Mouse (Mus musculus): Measurements from ENCODE around the gene Hddc3.
"Not testable (repeated sequence)": the region's sequence is repeated elsewhere in the genome, so short reads cannot be mapped to it uniquely, and the experiment has no call there.

Gene Hddc3

DNA sequence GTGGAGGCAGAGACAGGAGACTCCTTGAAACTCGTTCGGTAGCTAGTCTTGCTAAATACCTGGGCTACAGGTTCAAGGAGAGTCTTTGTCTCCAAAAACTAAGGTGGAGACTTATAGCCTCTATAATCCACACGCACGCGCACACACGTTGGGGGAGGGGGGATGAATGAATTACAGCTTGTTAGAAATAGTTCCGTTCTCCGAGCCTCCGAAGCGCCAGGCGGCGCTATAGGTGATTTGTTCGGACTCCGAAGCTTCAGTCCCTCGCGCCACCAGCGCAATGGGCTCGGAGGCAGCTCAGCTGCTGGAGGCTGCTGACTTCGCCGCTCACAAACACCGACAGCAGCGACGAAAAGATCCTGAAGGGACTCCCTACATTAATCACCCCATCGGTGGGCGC lies at the start of gene Hddc3:
Gene Hddc3, plus strand, starts transcription at position 247 of the 400 bp plus-strand sequence.
- DNase-seq = peak; percentile 95

DNA sequence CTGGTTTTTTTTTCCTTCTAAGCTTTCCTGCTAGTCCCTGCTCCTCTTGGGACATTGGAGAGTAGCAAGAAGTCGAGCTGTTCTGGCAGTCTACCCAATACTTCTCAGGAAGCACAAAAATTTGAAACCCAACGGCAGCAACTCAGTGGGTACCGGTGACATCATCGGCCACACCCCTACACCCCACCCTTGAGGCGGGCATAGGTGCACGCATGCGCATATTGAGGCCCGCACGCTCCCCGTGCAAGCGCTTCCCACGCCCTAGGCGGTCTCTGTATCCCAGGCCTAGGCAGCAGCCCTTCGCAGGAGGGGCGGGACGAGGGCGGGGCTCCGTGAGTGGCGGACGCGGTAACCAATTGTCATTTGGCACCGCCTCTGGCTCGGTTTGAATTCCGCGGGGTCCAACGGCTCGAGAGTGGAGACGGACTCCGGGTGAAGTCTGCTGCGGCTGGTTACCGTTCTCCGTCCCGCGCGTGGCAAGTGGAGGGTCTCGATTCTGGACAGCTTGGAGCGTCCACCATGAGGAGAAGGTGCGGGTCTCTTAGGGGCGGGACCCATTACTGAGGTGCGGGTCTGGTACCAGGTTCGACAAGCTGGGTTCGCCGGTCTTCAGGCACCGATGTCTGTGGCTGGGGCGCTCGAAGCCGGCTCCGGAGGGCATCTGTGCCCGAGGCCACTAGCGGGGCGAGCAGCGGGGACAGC lies 48.7 kb upstream of the Hddc3 start, which contains the start of gene Prc1:
Gene Prc1, plus strand, starts transcription at position 389 of the 702 bp plus-strand sequence.
- DNase-seq = peak; percentile 99

DNA sequence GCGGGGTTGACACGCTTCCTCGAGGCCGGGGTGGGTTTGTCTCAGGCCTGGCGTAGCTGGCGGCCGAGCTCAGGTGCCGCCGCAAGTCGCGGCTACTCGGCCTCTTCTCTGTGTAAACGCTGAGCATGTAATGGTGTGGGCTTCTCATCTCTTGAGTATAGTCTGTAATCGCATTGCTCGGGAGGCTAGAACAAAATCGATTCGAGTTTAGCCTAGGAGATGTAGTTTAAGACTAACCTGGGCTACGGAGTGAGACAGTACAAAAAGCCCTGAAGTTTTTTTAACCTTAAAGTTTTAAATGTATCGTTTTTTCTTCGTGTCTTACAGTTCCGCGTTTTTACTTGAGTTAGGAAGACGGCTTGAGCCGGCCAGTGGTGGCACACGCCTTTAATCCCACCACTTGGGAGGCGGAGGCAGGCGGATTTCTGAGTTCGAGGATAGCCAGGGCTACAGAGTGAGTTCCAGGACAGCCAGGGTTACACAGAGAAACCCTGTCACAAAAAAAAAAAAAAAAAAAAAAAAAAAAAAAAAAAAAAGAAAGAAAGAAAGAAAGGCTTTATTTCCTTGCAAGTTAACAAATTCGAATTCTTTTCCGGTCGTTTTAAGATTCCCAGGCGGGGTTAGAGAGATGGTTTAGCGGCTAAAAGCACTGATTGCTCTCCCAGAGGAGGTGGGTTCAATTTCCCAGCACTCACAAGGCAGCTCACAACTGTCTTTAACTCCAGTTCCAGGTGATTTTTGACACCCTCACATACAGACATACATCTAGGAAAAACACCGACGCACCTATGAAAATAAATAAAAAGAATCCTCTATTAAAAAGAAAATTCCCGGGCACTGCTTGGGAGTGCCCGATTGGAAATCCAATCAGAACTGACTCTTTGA lies 47.9 kb upstream of the Hddc3 start:
- DNase-seq = peak; percentile 11

DNA sequence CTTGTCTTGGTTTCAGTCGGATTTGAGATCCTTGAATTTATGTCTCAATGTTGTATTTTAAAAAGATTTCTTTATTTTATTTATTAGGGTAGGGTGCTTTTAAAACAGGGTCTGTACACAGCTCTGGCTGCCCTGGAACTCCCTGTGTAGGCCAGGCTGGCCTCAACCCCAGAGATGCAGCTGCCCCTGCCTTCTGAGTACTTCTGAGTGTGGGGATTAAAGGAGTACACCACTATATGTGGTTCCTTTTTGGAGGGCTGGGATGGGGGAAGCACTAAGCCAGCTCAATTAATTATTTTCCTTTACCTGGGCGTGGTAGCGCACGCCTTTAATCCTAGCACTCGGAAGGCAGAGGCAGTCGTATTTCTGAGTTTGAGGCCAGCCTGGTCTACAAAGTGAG lies 46.4 kb upstream of the Hddc3 start:
- DNase-seq = no peak

DNA sequence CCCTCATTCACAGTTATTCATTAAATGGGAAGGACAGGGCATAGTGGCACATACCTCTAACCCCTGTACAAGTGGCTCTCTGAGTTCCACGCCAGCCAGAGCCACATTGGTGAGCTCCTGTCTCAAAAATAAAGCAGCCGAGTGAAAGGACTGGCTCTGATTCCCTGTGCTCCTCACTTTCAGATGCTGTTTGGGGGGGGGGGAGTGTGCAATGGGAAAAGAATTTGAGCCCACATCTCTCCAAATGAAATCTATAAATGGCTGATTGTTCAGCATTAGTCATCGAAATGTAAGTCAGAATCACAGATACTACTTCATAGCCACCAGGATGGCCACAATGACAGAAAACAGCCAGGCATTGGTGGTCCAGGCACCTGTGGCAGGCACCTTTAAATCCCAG lies 45.9 kb upstream of the Hddc3 start:
- no peak for DNase-seq

DNA sequence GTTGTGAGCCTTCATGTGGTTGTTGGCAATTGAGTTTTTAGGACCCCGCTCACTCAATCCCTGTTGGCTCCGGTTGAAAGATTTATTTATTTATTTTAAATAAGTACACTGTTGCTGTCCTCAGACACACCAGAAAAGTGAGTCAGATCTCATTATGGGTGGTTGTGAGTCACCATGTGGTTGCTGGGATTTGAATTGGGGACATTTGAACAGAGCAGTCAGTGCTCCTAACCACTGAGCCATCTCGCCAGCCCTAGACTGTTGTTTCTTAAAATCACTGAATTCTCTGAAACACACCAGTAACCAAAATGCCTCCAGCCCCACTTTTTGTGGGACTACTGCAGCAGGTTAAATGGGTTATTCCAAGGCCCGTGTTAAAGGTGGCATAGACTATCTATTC lies 44.1 kb upstream of the Hddc3 start:
- DNase-seq = no peak

GRCm38 (mm10) chr7:80299568-80299967 lies 43.3 kb upstream of the Hddc3 start:
- no peak for DNase-seq

DNA sequence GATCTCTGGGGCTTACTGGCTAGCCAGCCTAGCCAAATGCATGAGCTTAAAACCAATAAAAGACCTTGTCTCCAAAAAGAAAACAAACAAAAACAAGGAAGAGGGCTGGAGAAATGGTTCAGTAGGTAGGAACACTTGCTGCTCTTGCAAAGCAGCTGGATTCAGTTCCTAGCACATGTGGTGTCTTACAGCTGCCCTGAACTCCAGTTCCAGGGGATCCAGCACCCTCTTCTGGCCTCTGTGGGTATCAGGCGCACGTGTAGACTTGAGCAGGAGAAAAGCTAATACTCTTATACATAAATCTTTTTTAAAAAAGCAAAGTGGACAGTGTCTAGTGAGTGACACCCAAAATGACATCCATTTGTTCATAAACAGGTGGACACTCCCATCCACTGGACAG lies 41.4 kb upstream of the Hddc3 start:
- DNase-seq = no peak

- DNase-seq = no peak
These were observed 35.1 kb upstream of the Hddc3 start for GRCm38 (mm10) chr7:80307766-80308165.

DNA sequence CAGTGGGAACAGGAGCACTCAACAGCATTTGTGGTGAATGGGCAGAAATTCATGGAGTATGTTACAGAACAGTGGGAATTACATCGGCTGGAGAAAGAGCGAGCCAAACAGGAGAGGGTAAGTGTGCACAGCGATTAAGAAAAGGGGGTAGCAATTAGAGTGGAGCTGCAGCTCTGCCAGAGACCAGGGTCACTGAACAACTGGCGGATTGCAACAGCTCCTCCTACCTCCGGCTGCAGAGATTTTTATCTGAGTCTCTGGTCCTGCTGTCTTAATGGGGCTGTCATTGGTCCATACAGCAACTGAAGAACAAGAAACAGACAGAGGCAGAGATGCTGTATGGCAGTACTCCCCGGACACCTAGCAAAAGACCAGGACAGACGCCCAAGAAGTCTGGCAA lies 32.1 kb upstream of the Hddc3 start:
- no peak for DNase-seq

- DNase-seq = no peak
These were observed 27.2 kb upstream of the Hddc3 start for GRCm38 (mm10) chr7:80315733-80316132.

GRCm38 (mm10) chr7:80317439-80318115 lies 25.3 kb upstream of the Hddc3 start:
- no peak for DNase-seq

DNA sequence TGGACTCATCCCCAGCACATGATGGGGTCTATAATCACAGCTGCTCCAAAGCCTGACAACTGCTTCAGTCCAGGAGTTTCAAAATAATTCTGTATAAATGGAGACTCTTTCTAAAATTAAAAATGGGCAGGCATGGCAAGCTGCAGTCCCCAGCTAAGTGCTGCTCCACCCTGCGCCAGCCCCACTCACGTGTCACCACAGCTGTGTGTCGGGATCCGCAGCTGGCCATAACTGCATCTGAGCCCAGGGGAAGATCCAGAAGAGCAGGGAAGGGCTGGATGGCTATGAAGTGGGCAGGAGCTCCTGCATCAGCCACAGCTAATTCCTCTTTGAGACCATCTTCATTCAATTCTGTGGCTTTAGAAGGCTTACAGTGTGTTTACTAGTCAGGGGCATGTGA lies 24.2 kb upstream of the Hddc3 start:
- no peak for DNase-seq

DNA sequence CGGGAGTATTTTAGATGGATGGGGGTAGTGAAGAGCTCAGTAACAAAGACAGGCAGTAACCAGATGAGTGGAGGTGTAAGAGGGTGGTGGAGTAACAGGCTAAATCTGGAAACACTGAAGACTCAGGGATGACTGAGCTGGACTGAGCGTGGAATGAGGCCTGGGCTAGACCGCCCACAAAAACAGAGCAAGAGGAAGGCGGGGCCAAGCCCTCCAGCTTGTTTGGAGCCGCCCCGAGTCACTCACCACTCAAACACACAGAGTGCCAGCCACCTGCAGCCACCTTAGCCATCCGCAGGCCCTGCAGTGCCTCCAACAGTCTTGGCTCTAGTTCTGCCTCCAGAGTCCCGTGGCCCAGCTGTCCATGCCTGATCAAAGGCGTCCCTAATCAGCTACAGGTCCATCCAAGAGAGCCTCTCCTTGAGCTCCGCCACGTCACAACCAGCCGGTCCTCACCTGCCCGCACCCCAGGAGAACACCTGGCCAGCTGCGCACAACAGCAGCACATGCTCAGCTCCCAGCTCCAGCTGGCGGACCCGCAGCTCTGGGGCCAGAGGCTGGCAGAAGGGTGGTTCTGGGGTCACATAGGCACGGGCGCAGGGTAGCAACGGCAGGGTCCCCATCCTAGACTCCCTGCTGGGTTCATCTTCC lies 22.9 kb upstream of the Hddc3 start:
- no peak for DNase-seq

DNA sequence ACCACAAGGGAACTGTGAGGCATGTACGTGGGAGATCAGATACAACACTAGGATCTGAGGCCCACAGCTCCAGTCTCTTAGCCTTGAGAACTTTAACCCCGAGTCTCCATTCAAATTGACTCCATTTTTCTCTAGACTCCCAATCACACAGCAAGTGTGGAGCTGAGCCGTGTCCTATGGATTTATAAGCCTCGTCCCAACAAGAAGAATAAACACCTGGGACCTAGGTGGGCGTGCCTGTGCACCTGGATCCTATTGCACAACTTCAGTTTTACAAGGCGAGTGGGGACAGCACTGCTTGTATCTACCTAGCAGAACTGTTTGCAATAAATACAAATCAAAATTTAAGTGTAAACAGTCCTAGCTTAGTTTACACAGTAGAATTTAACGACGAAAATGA lies 19.6 kb upstream of the Hddc3 start:
- DNase-seq = no peak

- peak; percentile 97 for DNase-seq
These were observed 18.7 kb upstream of the Hddc3 start, which contains the start of gene Rccd1 for GRCm38 (mm10) chr7:80324043-80324815. Gene Rccd1 (minus strand): TSS chr7:80324454.

DNA sequence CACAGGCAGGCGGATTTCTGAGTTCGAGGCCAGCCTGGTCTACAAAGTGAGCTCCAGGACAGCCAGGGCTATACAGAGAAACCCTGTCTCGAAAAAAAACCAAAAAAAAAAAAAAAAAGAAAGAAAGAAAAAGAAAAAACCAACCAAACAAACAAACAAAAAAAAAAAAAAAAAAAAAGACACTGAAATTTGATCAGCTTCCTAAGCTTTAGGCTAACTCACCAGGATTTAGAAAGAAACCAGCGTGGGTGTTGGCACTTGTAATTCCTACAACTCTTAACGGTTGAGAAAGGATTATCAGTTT lies 18.1 kb upstream of the Hddc3 start:
- DNase-seq = not testable (repeated sequence)

DNA sequence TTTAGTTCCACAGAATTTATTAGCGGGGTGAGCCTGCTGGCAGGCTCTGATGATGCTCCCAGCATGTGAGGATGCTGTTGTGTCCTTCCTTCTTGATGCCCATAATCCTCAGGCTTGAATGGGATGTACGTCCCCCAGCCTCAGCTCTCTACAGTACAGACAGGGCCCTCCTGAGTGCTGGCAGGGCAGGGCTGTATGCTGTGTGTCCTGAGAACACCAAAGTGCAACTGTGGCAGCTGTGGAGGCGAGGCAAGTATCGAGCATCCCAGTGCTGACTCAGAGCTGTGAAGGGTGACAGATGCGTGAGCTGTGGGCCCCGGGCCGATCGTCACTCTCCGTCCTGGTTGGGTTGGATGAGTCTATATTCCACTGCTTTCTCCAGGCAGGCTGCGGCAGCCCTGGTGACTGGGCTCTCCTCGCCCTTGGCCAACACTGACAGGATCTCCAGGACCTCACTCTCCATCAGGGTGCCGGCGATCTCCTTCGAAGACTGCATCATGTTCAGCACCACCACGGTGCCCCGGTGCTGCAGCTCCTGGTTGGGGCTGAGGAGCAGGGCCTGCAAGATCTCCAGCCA lies 17.5 kb upstream of the Hddc3 start:
- no peak for DNase-seq

DNA sequence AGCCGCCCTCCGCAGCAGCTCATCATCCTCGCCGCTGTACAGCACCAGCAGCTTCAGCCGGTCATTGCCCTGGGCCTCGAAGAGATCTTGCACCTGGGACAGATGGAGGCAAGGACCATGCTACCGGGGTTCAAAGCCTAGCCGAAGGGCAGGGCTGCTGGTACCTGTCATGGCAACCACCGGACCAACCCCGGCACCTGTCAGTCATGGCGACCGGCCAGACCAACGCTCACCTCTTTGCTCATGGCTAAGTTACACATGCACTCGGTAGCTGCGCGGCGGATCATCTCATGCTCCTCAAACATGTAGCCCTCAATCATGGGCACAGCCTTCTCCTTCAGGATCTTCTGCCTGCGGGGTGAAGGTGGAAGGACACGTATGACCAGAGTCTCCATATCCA lies 16.8 kb upstream of the Hddc3 start:
- no peak for DNase-seq

DNA sequence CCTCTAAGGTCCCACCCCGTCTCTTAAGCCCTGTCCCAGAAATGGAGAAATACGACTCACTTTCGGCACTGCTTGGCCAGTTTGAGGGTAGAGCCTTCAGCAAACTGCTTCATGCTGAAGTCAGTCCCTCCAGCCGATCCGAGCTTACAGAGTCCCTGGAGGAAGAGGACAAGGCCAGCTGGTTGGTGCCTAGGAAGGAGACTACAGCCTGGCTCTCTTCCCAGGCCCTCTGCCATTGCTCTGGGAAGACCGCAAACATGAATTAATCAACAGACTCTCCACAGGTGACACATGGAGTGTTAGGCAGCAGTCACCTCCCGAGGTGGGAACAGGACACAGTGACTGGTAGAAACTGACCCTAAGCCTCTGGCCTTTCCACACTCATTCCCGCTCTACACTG lies 12.6 kb upstream of the Hddc3 start:
- DNase-seq = no peak

GRCm38 (mm10) chr7:80331433-80331832 lies 11.5 kb upstream of the Hddc3 start:
- no peak for DNase-seq

- DNase-seq = no peak
These were observed 8.1 kb upstream of the Hddc3 start for GRCm38 (mm10) chr7:80334848-80335247.
